Mouse (Mus musculus) hindlimb bud, embryonic 11.5 days (tissue): ENCODE data around the gene Tex13a.

Experiments
- DNase-seq: peaks from one replicate; pipeline ENCODE4 v3.0.0-alpha.2; 2012; ENCODE audit warnings: low read depth, low spot score; ENCODE audit errors: extremely low spot score

The Tex13a gene

DNA sequence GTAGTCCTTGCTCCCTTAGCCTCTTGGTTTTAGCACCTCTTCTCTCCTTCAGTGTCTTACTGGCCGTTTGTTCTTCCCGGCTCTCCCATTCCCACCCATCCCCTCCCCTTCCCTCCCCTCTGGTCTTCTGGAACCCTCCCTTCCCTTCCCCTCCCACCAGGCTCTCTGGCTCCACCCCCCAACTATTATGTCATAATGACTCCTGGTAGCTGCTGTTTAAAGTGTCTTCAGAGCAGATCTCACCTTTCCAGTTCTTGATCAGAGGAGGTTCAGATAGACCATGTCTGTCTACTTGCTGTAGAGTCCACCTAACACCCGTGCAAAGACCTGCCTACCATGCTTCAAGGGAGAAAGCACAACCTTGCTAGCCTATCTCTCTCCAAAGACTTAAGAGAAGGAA is at the start of gene Tex13a:
Gene Tex13a, minus strand, starts transcription at position 101 of the 400 bp plus-strand sequence.
- no peak for DNase-seq

DNA sequence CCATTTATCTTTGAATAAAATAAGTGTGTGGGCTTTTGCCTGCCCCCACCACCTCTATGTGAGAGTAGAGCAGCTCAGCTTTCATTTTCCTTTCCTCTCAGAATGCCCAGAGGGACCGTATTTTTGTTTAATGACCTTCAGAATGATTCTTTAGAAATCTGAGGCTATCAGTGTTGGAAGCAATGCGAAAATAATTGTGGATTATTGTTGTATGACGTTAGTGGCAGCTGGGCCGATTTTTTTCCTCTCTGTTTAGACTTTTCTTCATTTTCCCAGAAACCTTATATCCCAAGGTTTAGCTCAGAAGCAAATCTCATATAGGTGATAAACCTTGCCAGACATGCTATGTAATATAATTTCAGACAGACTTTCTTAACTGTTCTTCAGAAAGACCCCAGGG is 25.2 kb upstream of the Tex13a start:
- no peak for DNase-seq

DNA sequence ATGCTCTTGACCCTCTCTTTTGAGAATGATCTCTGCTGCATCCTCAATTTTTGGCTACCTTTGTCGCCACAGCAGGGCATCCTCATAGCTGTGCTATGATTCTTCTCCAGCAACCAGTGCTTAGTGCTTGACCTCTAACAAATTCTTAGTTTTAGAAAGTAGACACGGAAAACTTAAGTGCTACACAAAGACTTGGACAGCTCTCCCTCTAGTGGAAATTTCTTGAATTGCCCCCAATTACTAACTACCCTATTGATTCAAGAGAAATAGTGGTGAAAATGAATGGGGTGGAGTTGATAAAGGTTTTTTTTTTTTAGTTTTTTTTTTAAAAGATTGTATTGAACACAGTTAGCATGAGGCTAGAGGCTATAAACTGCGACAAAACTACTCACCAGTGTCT is 39.2 kb downstream of the Tex13a start:
- no peak for DNase-seq
